Mouse (Mus musculus) hindbrain, embryonic 15.5 days (tissue): ENCODE results near the gene Ankrd39. TPM values are rescaled to one million over a fixed set of nuclear protein-coding genes. Genes with fewer than 3 reads are reported as not detected.
A peak's percentile ranks its signal among the peaks of the same experiment; 100 is the strongest.

Experiments used
- ATAC-seq: fragments of 200-750 bp; cut with Nextera tagmentation; 2 replicates; pipeline ENCODE4 v1.8.0; 2017; ENCODE audit warnings: low read depth, moderate number of reproducible peaks, moderate TSS enrichment; ENCODE audit not compliant: low FRiP score
- H3K27ac ChIP-seq: fragments of 300-500 bp; sonication (generic); replicated peaks from 2 replicates; pipeline ENCODE4 v1.5.1; 2015; ENCODE audit warnings: mild to moderate bottlenecking, inconsistent platforms
- H3K27me3 ChIP-seq: fragments of 300-500 bp; sonication (generic); 2 replicates; pipeline ENCODE4 v1.6.1; 2015; ENCODE audit warnings: control low read depth, inconsistent platforms
- H3K36me3 ChIP-seq: fragments of 300-500 bp; sonication (generic); 2 replicates; pipeline ENCODE4 v1.6.1; 2015; ENCODE audit warnings: control low read depth, inconsistent platforms
- H3K4me1 ChIP-seq: fragments of 300-500 bp; sonication (generic); replicated peaks from 2 replicates; pipeline ENCODE4 v1.6.1; 2015; ENCODE audit warnings: control low read depth, inconsistent platforms
- H3K4me2 ChIP-seq: fragments of 300-500 bp; sonication (generic); 2 replicates; pipeline ENCODE4 v1.6.1; 2015; ENCODE audit warnings: moderate library complexity, mild to moderate bottlenecking, inconsistent platforms
- H3K4me3 ChIP-seq: fragments of 300-500 bp; sonication (generic); 2 replicates; pipeline ENCODE4 v1.5.1; 2015; ENCODE audit warnings: mild to moderate bottlenecking, inconsistent platforms
- H3K9ac ChIP-seq: fragments of 300-500 bp; sonication (generic); 2 replicates; pipeline ENCODE4 v1.6.1; 2015; ENCODE audit warnings: inconsistent platforms
- H3K9me3 ChIP-seq: fragments of 300-500 bp; sonication (generic); 2 replicates; pipeline ENCODE4 v1.6.1; 2016; ENCODE audit warnings: control low read depth, inconsistent platforms
- WGBS: fragments of 180-500 bp; shearing (Covaris S2); methylation state at CpG from one replicate; pipeline ENCODE4 v1.1.7; 2015; 5-methylcytosine and 5-hydroxymethylcytosine counted together
- polyA plus RNA-seq: library from polyadenylated mRNA; unstranded; fragments of >200 nt; fragmentation: Nextera tagmentation; extraction: Ambion mirVana; gene quantifications from 2 replicates; pipeline ENCODE4 v1.2.1, GENCODE M21; 2015

The Ankrd39 gene
- polyA plus RNA-seq, 1 experiment from 2014 or later, result 28.7 TPM

- WGBS, result 81% methylated on average over 11 of the region's 11 CpGs
- no peak overlapping the region for H3K9ac ChIP-seq
- no peak overlapping the region for H3K27ac ChIP-seq
- no peak overlapping the region for H3K4me3 ChIP-seq
- no peaks in the 10 kb centered on the region for H3K27me3 ChIP-seq
- H3K9me3 ChIP-seq, result no peaks in the 10 kb centered on the region
- H3K36me3 ChIP-seq, result peaks cover 3% of the 10 kb centered on the region; the same call in 1 of the 2 replicates
- no peak for ATAC-seq
- no peak overlapping the region for H3K4me2 ChIP-seq
- no peaks in the 10 kb centered on the region; the same call in 1 of the 2 replicates for H3K4me1 ChIP-seq
Measured at GRCm38 (mm10) chr1:36535477-36536396, 11.5 kb downstream of the Ankrd39 start.

GRCm38 (mm10) chr1:36534595-36535058 lies 12.6 kb downstream of the Ankrd39 start:
- H3K9ac ChIP-seq, result no peak overlapping the region
- no peak overlapping the region for H3K4me3 ChIP-seq
- no peaks in the 10 kb centered on the region for H3K9me3 ChIP-seq
- H3K4me2 ChIP-seq, result no peak overlapping the region
- no peak for ATAC-seq
- no peaks in the 10 kb centered on the region; the same call in 1 of the 2 replicates for H3K4me1 ChIP-seq
- H3K27me3 ChIP-seq, result no peaks in the 10 kb centered on the region
- 92% methylated on average over 6 of the region's 6 CpGs for WGBS
- H3K36me3 ChIP-seq, result no peaks in the 10 kb centered on the region
- no peak overlapping the region for H3K27ac ChIP-seq

GRCm38 (mm10) chr1:36533546-36533945 lies 13.7 kb downstream of the Ankrd39 start:
- no peak for ATAC-seq

GRCm38 (mm10) chr1:36531461-36531860 lies 15.8 kb downstream of the Ankrd39 start:
- H3K36me3 ChIP-seq, result no peaks in the 10 kb centered on the region
- H3K9ac ChIP-seq, result no peak overlapping the region
- no peak overlapping the region for H3K4me2 ChIP-seq
- 86% methylated on average over 12 of the region's 12 CpGs for WGBS
- H3K27me3 ChIP-seq, result no peaks in the 10 kb centered on the region
- no peak for ATAC-seq
- H3K27ac ChIP-seq, result no peak overlapping the region
- no peaks in the 10 kb centered on the region for H3K9me3 ChIP-seq
- H3K4me3 ChIP-seq, result no peak overlapping the region
- peaks cover 11% of the 10 kb centered on the region for H3K4me1 ChIP-seq

More at GRCm38 (mm10) chr1:36533546-36533945, 13.7 kb downstream of the Ankrd39 start:
- no peaks in the 10 kb centered on the region for H3K27me3 ChIP-seq
- H3K4me1 ChIP-seq, result peaks cover 1% of the 10 kb centered on the region
- no peak overlapping the region for H3K4me2 ChIP-seq
- H3K9ac ChIP-seq, result no peak overlapping the region
- no peak overlapping the region for H3K4me3 ChIP-seq
- H3K36me3 ChIP-seq, result no peaks in the 10 kb centered on the region
- no peak overlapping the region for H3K27ac ChIP-seq
- WGBS, result 91% methylated on average over 6 of the region's 6 CpGs
- no peaks in the 10 kb centered on the region for H3K9me3 ChIP-seq

- no peak overlapping the region for H3K9ac ChIP-seq
- H3K36me3 ChIP-seq, result peaks cover 5% of the 10 kb centered on the region; the same call in 1 of the 2 replicates
- no peak overlapping the region for H3K4me2 ChIP-seq
- no peak overlapping the region for H3K27ac ChIP-seq
- H3K27me3 ChIP-seq, result no peaks in the 10 kb centered on the region
- peaks cover 11% of the 10 kb centered on the region for H3K4me1 ChIP-seq
- 93% methylated on average over 7 of the region's 7 CpGs for WGBS
- no peaks in the 10 kb centered on the region for H3K9me3 ChIP-seq
- ATAC-seq, result no peak
- H3K4me3 ChIP-seq, result no peak overlapping the region
Measured at GRCm38 (mm10) chr1:36530962-36531361, 16.3 kb downstream of the Ankrd39 start.

- no peaks in the 10 kb centered on the region for H3K9me3 ChIP-seq
- peaks cover 11% of the 10 kb centered on the region for H3K4me1 ChIP-seq
- no peak overlapping the region for H3K27ac ChIP-seq
- WGBS, result 72% methylated on average over 8 of the region's 8 CpGs
- H3K36me3 ChIP-seq, result peaks cover 9% of the 10 kb centered on the region; the same call in 1 of the 2 replicates
- H3K4me3 ChIP-seq, result no peak overlapping the region
- no peaks in the 10 kb centered on the region for H3K27me3 ChIP-seq
- no peak overlapping the region for H3K9ac ChIP-seq
- H3K4me2 ChIP-seq, result no peak overlapping the region
- no peak for ATAC-seq
Measured at GRCm38 (mm10) chr1:36530485-36530884, 16.8 kb downstream of the Ankrd39 start.

- peaks cover 13% of the 10 kb centered on the region for H3K36me3 ChIP-seq
- no peaks in the 10 kb centered on the region for H3K9me3 ChIP-seq
- H3K27me3 ChIP-seq, result no peaks in the 10 kb centered on the region
- peaks cover 11% of the 10 kb centered on the region for H3K4me1 ChIP-seq
- no peak overlapping the region for H3K4me2 ChIP-seq
- ATAC-seq, result no peak
- no peak overlapping the region for H3K27ac ChIP-seq
- no peak overlapping the region for H3K4me3 ChIP-seq
- H3K9ac ChIP-seq, result no peak overlapping the region
- WGBS, result 92% methylated on average over 4 of the region's 4 CpGs
Measured at GRCm38 (mm10) chr1:36529875-36530274, 17.4 kb downstream of the Ankrd39 start.

- H3K27ac ChIP-seq, result no peak overlapping the region
- no peaks in the 10 kb centered on the region for H3K9me3 ChIP-seq
- H3K4me2 ChIP-seq, result no peak overlapping the region
- peaks cover 19% of the 10 kb centered on the region for H3K36me3 ChIP-seq
- peaks cover 11% of the 10 kb centered on the region for H3K4me1 ChIP-seq
- no peak for ATAC-seq
- 95% methylated on average over 4 of the region's 4 CpGs for WGBS
- no peak overlapping the region for H3K9ac ChIP-seq
- H3K27me3 ChIP-seq, result no peaks in the 10 kb centered on the region
- H3K4me3 ChIP-seq, result no peak overlapping the region
Measured at GRCm38 (mm10) chr1:36529274-36529673, 18.0 kb downstream of the Ankrd39 start.

GRCm38 (mm10) chr1:36528351-36528750 lies 18.9 kb downstream of the Ankrd39 start:
- 0 out of 2 replicates have a peak overlapping the region, but pooled peaks have one; percentile 20 for H3K27ac ChIP-seq

GRCm38 (mm10) chr1:36526903-36527302 lies 20.3 kb downstream of the Ankrd39 start:
- Histone ChIP-seq H3K27ac (no peak overlapping the region), H3K4me2 (no peak overlapping the region), H3K9me3 (no peaks in the 10 kb centered on the region), H3K4me1 (peaks cover 16% of the 10 kb centered on the region), H3K27me3 (no peaks in the 10 kb centered on the region), H3K4me3 (no peak overlapping the region), H3K36me3 (peaks cover 37% of the 10 kb centered on the region), H3K9ac (no peak overlapping the region)
- 88% methylated on average over 10 of the region's 10 CpGs for WGBS
- ATAC-seq, result no peak

More at GRCm38 (mm10) chr1:36528351-36528750, 18.9 kb downstream of the Ankrd39 start:
- no peak overlapping the region for H3K9ac ChIP-seq
- H3K4me2 ChIP-seq, result no peak overlapping the region
- peaks cover 11% of the 10 kb centered on the region for H3K4me1 ChIP-seq
- no peaks in the 10 kb centered on the region for H3K27me3 ChIP-seq
- H3K36me3 ChIP-seq, result peaks cover 27% of the 10 kb centered on the region
- no peaks in the 10 kb centered on the region for H3K9me3 ChIP-seq
- no peak for ATAC-seq
- no peak overlapping the region for H3K4me3 ChIP-seq
- 7% methylated on average over 1 of the region's 1 CpGs for WGBS

GRCm38 (mm10) chr1:36525774-36526173 lies 21.5 kb downstream of the Ankrd39 start:
- no peak for ATAC-seq
- peaks cover 49% of the 10 kb centered on the region for H3K36me3 ChIP-seq
- no peak overlapping the region for H3K4me3 ChIP-seq
- H3K9me3 ChIP-seq, result no peaks in the 10 kb centered on the region
- no peak overlapping the region for H3K27ac ChIP-seq
- H3K4me1 ChIP-seq, result peaks cover 16% of the 10 kb centered on the region
- H3K9ac ChIP-seq, result no peak overlapping the region
- 93% methylated on average over 12 of the region's 12 CpGs for WGBS
- H3K27me3 ChIP-seq, result no peaks in the 10 kb centered on the region
- H3K4me2 ChIP-seq, result no peak overlapping the region

- no peak overlapping the region for H3K4me2 ChIP-seq
- no peaks in the 10 kb centered on the region for H3K27me3 ChIP-seq
- ATAC-seq, result no peak
- peaks cover 62% of the 10 kb centered on the region for H3K36me3 ChIP-seq
- no peak overlapping the region for H3K9ac ChIP-seq
- whole genome bisulfite sequencing, result 79% methylated on average over 5 of the region's 5 CpGs
- H3K27ac ChIP-seq, result no peak overlapping the region
- H3K4me1 ChIP-seq, result peaks cover 16% of the 10 kb centered on the region
- H3K4me3 ChIP-seq, result no peak overlapping the region
- H3K9me3 ChIP-seq, result no peaks in the 10 kb centered on the region
Measured at GRCm38 (mm10) chr1:36524058-36524457, 23.2 kb downstream of the Ankrd39 start.
